Mouse (Mus musculus): ENCODE results near the gene Scaf4.

GRCm38 (mm10) chr16:90233702-90234101, 50.6 kb downstream of the Scaf4 start:
- TF ChIP-seq POLR2A (IDR thresholded peaks at IDR 0.05; ENCODE audit: control insufficient read depth, extremely low read depth, insufficient read depth, low read length, poor library complexity) (no peak), CTCF (IDR thresholded peaks at IDR 0.05; ENCODE audit: borderline replicate concordance, control insufficient read depth, extremely low read depth, insufficient read depth, low read length, poor library complexity) (no peak)
